Mouse (Mus musculus) thymus, adult 2 months (tissue): ENCODE results near the gene Pgf.

Experiments used
- CTCF ChIP-seq: fragments of 200-500 bp; IDR thresholded peaks from 2 replicates; pipeline ENCODE4 v1.5.1; 2012; ENCODE audit warnings: mild to moderate bottlenecking, control low read depth, low read length, moderate library complexity, borderline replicate concordance; ENCODE audit not compliant: control insufficient read depth, poor library complexity, insufficient read depth; ENCODE audit errors: extremely low read depth
- POLR2A ChIP-seq: fragments of 200-500 bp; IDR thresholded peaks from 2 replicates; pipeline ENCODE4 v1.6.1; 2012; ENCODE audit warnings: mild to moderate bottlenecking, low read length, control low read depth, moderate library complexity; ENCODE audit not compliant: control insufficient read depth, poor library complexity, insufficient read depth; ENCODE audit errors: extremely low read depth

DNA sequence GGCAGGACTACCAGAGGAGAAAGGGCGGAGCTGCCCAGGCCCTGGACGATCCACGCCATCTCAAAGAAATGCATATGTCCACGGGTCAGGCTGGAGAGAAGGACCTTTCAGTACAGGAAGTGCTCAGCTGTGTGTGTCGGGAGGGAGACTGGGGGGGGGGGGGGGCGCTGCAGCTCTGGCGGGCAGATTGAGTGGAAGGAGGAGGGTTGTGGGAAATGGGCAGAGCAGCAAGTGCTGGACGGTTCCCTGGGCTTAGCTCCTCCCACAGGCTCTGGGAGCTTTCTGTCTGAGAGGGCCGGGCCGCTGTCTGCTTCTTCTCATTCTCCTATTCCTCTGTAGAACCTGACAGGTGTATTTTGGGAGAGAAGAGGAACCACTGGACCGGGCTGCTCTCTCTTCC is 31.2 kb downstream of the Pgf start:
- TF ChIP-seq POLR2A (no peak), CTCF (no peak)
